Mouse (Mus musculus): ENCODE measurements at regions not wholly inside any gene's neighbourhood (a gene's known extent, or its start where the extent isn't known, plus 50 kb on each side); places are given as distances from the start of the nearest gene placed in this dataset.

DNA sequence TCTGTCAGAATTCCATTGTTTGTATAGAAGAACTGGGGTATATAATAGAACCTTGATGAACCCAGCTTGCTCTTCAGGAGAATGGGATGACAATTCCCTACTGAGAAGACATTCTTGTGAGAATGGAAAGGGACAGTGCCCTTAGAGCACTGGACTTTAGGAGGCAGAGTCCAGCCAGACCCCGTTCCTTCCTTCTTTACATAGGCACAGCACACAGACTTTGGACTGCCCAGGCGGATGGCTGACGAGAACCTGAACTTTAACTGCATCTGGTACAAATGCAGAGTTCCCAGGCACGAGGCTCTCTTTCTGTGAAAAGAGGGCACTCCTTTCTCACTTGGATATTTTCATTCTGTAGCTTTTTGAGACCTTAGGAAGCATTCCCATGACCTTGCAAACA is 197.4 kb upstream of the Dkk2 start:
- no peak for DNase-seq (ENCODE audit: low spot score)
- Histone ChIP-seq H3K9me3 (replicated peaks) (peaks cover 16% of the 10 kb centered on the region), H3K36me3 (replicated peaks) (no peaks in the 10 kb centered on the region), H3K4me3 (ENCODE audit: low read depth, low read length) (no peak overlapping the region), H3K4me1 (ENCODE audit: insufficient read depth, low read depth, low read length) (no peaks in the 10 kb centered on the region), H3K27me3 (ENCODE audit: insufficient read depth, low read length) (no peaks in the 10 kb centered on the region)
- ATAC-seq (ENCODE audit: extremely low read depth, insufficient number of reproducible peaks, low FRiP score, poor library complexity, severe bottlenecking): no peak
- TF ChIP-seq GATA2 (IDR thresholded peaks at IDR 0.05; ENCODE audit: borderline replicate concordance, low read depth, low read length) (no peak), GATA1 (IDR thresholded peaks at IDR 0.05; ENCODE audit: borderline replicate concordance, low read length) (no peak), POLR2AphosphoS5 (IDR thresholded peaks at IDR 0.05; ENCODE audit: insufficient replicate concordance, low read depth, low read length) (no peak), TAL1 (conservative IDR thresholded peaks at IDR 0.05; ENCODE audit: low read depth, low read length) (no peak), CTCF (IDR thresholded peaks at IDR 0.05; ENCODE audit: low read depth, low read length) (no peak)

DNA sequence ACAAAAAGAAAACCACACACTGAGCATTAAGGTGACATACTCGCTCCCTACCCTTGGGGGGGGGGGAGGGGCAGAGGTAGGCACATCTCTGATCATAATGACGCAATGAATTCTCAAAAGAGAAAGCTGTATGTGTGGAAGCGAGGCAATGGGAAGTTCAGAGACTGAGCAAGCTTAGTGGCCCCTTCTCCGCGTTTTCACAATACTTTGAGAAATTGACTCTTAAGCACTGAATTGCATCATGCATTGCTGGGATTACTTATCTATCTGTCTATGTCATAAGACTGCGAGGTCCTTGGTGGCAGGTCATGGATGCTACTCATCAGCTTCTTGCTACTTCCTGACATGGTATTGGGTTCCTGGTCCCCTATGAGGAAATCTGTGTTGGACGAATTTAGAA is 193.2 kb upstream of the Dkk2 start:
- Histone ChIP-seq H3K4me1 (ENCODE audit: insufficient read depth, low read depth, low read length) (no peaks in the 10 kb centered on the region), H3K27me3 (ENCODE audit: insufficient read depth, low read length) (no peaks in the 10 kb centered on the region), H3K9me3 (replicated peaks) (peaks cover 31% of the 10 kb centered on the region), H3K4me3 (ENCODE audit: low read depth, low read length) (no peak overlapping the region), H3K36me3 (replicated peaks) (no peaks in the 10 kb centered on the region)
- ATAC-seq (ENCODE audit: extremely low read depth, insufficient number of reproducible peaks, low FRiP score, poor library complexity, severe bottlenecking) (no peak), DNase-seq (ENCODE audit: low spot score) (no peak)
- no peak for TF ChIP-seq CTCF (IDR thresholded peaks at IDR 0.05; ENCODE audit: low read depth, low read length)
- TF ChIP-seq TAL1 (conservative IDR thresholded peaks at IDR 0.05; ENCODE audit: low read depth, low read length): no peak
- no peak for TF ChIP-seq GATA1 (IDR thresholded peaks at IDR 0.05; ENCODE audit: borderline replicate concordance, low read length)
- no peak for TF ChIP-seq POLR2AphosphoS5 (IDR thresholded peaks at IDR 0.05; ENCODE audit: insufficient replicate concordance, low read depth, low read length)

DNA sequence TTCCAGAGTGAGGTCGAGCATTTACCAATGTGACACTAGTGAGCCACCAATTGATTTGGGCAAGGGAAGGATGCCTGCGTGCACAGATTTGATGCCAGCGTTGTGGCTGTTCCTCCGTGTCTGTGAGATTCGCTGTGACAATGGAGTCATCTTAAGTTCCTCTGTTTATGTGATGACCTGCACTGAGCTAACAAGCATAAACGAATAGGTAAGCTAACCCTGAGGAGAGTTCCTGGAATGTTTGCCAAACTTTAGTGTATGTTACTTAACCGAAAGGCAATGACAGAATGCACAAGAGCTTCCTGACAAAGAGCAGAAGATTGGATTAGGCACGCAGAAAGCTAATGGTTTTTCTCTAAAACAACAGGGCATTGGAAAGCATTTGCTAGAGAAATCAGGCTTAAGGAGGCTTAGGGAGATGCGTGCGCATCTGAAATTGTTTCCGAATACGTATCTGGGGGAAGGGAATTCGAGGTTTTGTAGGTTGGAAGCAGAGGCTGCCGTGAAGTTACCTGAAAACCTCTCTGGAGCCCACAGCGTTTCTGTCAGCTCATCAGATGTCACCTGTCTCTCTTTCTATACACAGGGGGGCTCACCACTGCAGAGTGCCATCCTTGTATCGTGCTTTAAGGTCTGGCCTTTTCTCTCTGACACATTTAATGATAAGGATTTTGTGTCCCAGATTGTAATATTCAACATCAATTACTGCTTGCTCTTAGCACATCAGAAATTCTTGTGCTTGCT is 191.9 kb upstream of the Dkk2 start:
- H3K4me1 ChIP-seq (ENCODE audit: insufficient read depth, low read depth, low read length): no peaks in the 10 kb centered on the region
- DNase-seq (ENCODE audit: low spot score) (no peak), ATAC-seq (ENCODE audit: extremely low read depth, insufficient number of reproducible peaks, low FRiP score, poor library complexity, severe bottlenecking) (no peak)
- H3K4me3 ChIP-seq (ENCODE audit: low read depth, low read length): no peak overlapping the region
- no peak for TF ChIP-seq GATA1 (IDR thresholded peaks at IDR 0.05; ENCODE audit: borderline replicate concordance, low read length)
- TF ChIP-seq CTCF (IDR thresholded peaks at IDR 0.05; ENCODE audit: low read depth, low read length): no peak
- no peak for TF ChIP-seq GATA2 (IDR thresholded peaks at IDR 0.05; ENCODE audit: borderline replicate concordance, low read depth, low read length)
- TF ChIP-seq POLR2AphosphoS5 (IDR thresholded peaks at IDR 0.05; ENCODE audit: insufficient replicate concordance, low read depth, low read length): no peak
- no peak for TF ChIP-seq TAL1 (conservative IDR thresholded peaks at IDR 0.05; ENCODE audit: low read depth, low read length)
- no peaks in the 10 kb centered on the region for H3K36me3 ChIP-seq (replicated peaks)
- no peaks in the 10 kb centered on the region for H3K27me3 ChIP-seq (ENCODE audit: insufficient read depth, low read length)
- peaks cover 28% of the 10 kb centered on the region for H3K9me3 ChIP-seq (replicated peaks)

DNA sequence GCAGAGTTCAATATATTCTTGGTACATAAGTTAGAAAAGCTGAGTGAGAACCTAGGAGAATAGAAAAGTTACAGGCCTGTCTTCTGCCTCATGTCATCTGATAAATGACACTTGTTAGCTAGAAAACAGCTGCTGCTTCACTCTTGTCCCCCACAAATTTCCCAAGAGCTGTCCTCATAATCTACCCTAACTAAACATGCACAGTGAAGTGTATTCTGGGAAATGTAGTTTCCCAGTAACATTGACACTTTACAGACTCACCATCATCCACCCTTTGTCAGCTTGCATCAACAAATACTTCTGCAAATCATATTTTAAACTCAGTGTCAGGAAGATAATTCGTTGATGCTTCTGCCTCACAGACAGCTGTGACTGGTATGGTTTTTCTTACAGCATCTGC is 190.0 kb upstream of the Dkk2 start:
- ATAC-seq (ENCODE audit: extremely low read depth, insufficient number of reproducible peaks, low FRiP score, poor library complexity, severe bottlenecking) (no peak), DNase-seq (ENCODE audit: low spot score) (no peak)
- TF ChIP-seq GATA1 (IDR thresholded peaks at IDR 0.05; ENCODE audit: borderline replicate concordance, low read length) (no peak), TAL1 (conservative IDR thresholded peaks at IDR 0.05; ENCODE audit: low read depth, low read length) (no peak), CTCF (IDR thresholded peaks at IDR 0.05; ENCODE audit: low read depth, low read length) (no peak), POLR2AphosphoS5 (IDR thresholded peaks at IDR 0.05; ENCODE audit: insufficient replicate concordance, low read depth, low read length) (no peak), GATA2 (IDR thresholded peaks at IDR 0.05; ENCODE audit: borderline replicate concordance, low read depth, low read length) (no peak)
- Histone ChIP-seq H3K4me3 (ENCODE audit: low read depth, low read length) (no peak overlapping the region), H3K36me3 (replicated peaks) (no peaks in the 10 kb centered on the region), H3K9me3 (replicated peaks) (peaks cover 28% of the 10 kb centered on the region), H3K27me3 (ENCODE audit: insufficient read depth, low read length) (no peaks in the 10 kb centered on the region), H3K4me1 (ENCODE audit: insufficient read depth, low read depth, low read length) (no peaks in the 10 kb centered on the region)

DNA sequence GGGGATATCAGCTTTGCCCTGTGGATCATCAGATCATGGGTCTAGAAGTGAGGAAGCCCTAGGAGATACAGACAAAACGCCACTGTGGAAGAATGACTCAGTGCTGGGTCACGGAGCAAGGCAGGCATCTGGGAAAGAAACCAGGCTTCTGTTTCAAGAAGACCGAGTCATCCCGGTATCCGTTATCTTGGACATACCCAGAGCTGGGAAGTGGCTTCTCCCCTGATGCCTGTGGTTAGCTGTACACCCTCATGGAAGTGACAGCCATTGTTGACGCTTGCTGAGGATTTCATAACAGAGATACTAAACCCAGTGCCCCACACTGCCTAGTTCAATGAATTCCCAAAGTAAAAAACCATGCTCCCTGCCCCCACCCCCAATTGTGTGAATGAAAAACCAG is 171.6 kb upstream of the Dkk2 start:
- no peaks in the 10 kb centered on the region for H3K4me1 ChIP-seq (ENCODE audit: insufficient read depth, low read depth, low read length)
- H3K27me3 ChIP-seq (ENCODE audit: insufficient read depth, low read length): no peaks in the 10 kb centered on the region
- no peaks in the 10 kb centered on the region for H3K36me3 ChIP-seq (replicated peaks)
- ATAC-seq (ENCODE audit: extremely low read depth, insufficient number of reproducible peaks, low FRiP score, poor library complexity, severe bottlenecking): no peak
- DNase-seq (ENCODE audit: low spot score): no peak
- TF ChIP-seq GATA2 (IDR thresholded peaks at IDR 0.05; ENCODE audit: borderline replicate concordance, low read depth, low read length) (no peak), GATA1 (IDR thresholded peaks at IDR 0.05; ENCODE audit: borderline replicate concordance, low read length) (no peak), POLR2AphosphoS5 (IDR thresholded peaks at IDR 0.05; ENCODE audit: insufficient replicate concordance, low read depth, low read length) (no peak), CTCF (IDR thresholded peaks at IDR 0.05; ENCODE audit: low read depth, low read length) (no peak), TAL1 (conservative IDR thresholded peaks at IDR 0.05; ENCODE audit: low read depth, low read length) (no peak)
- peaks cover 26% of the 10 kb centered on the region for H3K9me3 ChIP-seq (replicated peaks)
- no peak overlapping the region for H3K4me3 ChIP-seq (ENCODE audit: low read depth, low read length)

DNA sequence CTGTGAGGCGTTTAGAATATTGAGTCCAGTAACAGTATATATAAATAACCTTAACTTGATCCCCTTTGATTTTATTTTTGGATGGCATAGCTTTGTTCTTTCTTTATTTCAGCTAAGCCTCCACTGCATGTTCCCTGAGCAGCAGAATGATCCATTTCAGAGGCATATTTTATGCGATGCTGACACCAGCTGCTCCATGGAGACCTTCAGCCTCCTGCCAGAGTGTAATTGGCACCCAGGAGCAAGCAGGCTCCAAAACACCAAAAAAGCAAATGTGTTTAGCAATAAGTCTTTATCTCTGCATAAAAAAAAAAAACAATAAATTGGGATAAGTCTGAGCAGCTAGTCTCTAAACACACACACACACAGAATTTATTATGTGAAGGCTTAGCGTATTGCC is 170.7 kb upstream of the Dkk2 start:
- Histone ChIP-seq H3K4me1 (ENCODE audit: insufficient read depth, low read depth, low read length) (no peaks in the 10 kb centered on the region), H3K27me3 (ENCODE audit: insufficient read depth, low read length) (no peaks in the 10 kb centered on the region), H3K36me3 (replicated peaks) (no peaks in the 10 kb centered on the region), H3K4me3 (ENCODE audit: low read depth, low read length) (no peak overlapping the region), H3K9me3 (replicated peaks) (peaks cover 28% of the 10 kb centered on the region)
- TF ChIP-seq GATA1 (IDR thresholded peaks at IDR 0.05; ENCODE audit: borderline replicate concordance, low read length): no peak
- ATAC-seq (ENCODE audit: extremely low read depth, insufficient number of reproducible peaks, low FRiP score, poor library complexity, severe bottlenecking): no peak
- DNase-seq (ENCODE audit: low spot score): no peak

All from G1E (cell line).